Mouse (Mus musculus): ENCODE measurements at regions not wholly inside any gene's neighbourhood (a gene's known extent, or its start where the extent isn't known, plus 50 kb on each side); places are given as distances from the start of the nearest gene placed in this dataset.

GRCm38 (mm10) chr5:132648751-132649150 is 105.6 kb upstream of the Auts2 start:
- DNase-seq (ENCODE audit: low spot score): no peak
- no peak overlapping the region for H3K9ac ChIP-seq (ENCODE audit: low read length)
- ATAC-seq (ENCODE audit: insufficient number of reproducible peaks, low FRiP score, low TSS enrichment, low read depth): no peak
- H3K4me1 ChIP-seq (ENCODE audit: control insufficient read depth, insufficient read depth, low read length): no peaks in the 10 kb centered on the region
- WGBS: 61% methylated on average over 2 of the region's 2 CpGs
- no peaks in the 10 kb centered on the region for H3K9me3 ChIP-seq (ENCODE audit: control insufficient read depth, low read length)
- H3K36me3 ChIP-seq (ENCODE audit: control insufficient read depth, insufficient read depth, low read length): no peaks in the 10 kb centered on the region
- no peaks in the 10 kb centered on the region for H3K27me3 ChIP-seq (ENCODE audit: control insufficient read depth, insufficient read depth, low read length)
- H3K4me2 ChIP-seq (ENCODE audit: low read depth, severe bottlenecking): no peak overlapping the region
- no peak overlapping the region for H3K27ac ChIP-seq (replicated peaks; ENCODE audit: low read depth, low read length)
- H3K4me3 ChIP-seq (ENCODE audit: low read depth, low read length): no peak overlapping the region

- Histone ChIP-seq H3K36me3 (ENCODE audit: control insufficient read depth, insufficient read depth, low read length) (no peaks in the 10 kb centered on the region), H3K9ac (ENCODE audit: low read length) (no peak overlapping the region), H3K27me3 (ENCODE audit: control insufficient read depth, insufficient read depth, low read length) (no peaks in the 10 kb centered on the region), H3K4me2 (ENCODE audit: low read depth, severe bottlenecking) (no peak overlapping the region), H3K4me1 (ENCODE audit: control insufficient read depth, insufficient read depth, low read length) (no peaks in the 10 kb centered on the region), H3K9me3 (ENCODE audit: control insufficient read depth, low read length) (no peaks in the 10 kb centered on the region), H3K27ac (replicated peaks; ENCODE audit: low read depth, low read length) (no peak overlapping the region), H3K4me3 (ENCODE audit: low read depth, low read length) (no peak overlapping the region)
- 72% methylated on average over 5 of the region's 5 CpGs for WGBS
- no peak for DNase-seq (ENCODE audit: low spot score)
- ATAC-seq (ENCODE audit: insufficient number of reproducible peaks, low FRiP score, low TSS enrichment, low read depth): no peak
These were observed 101.6 kb upstream of the Auts2 start for GRCm38 (mm10) chr5:132644646-132645172.

- no peaks in the 10 kb centered on the region for H3K4me1 ChIP-seq (ENCODE audit: control insufficient read depth, insufficient read depth, low read length)
- H3K4me3 ChIP-seq (ENCODE audit: low read depth, low read length): no peak overlapping the region
- H3K9ac ChIP-seq (ENCODE audit: low read length): no peak overlapping the region
- H3K27ac ChIP-seq (replicated peaks; ENCODE audit: low read depth, low read length): no peak overlapping the region
- H3K9me3 ChIP-seq (ENCODE audit: control insufficient read depth, low read length): no peaks in the 10 kb centered on the region
- no peak overlapping the region for H3K4me2 ChIP-seq (ENCODE audit: low read depth, severe bottlenecking)
- no peaks in the 10 kb centered on the region for H3K27me3 ChIP-seq (ENCODE audit: control insufficient read depth, insufficient read depth, low read length)
- H3K36me3 ChIP-seq (ENCODE audit: control insufficient read depth, insufficient read depth, low read length): no peaks in the 10 kb centered on the region
- 64% methylated on average over 3 of the region's 3 CpGs for WGBS
- no peak for ATAC-seq (ENCODE audit: insufficient number of reproducible peaks, low FRiP score, low TSS enrichment, low read depth)
- DNase-seq (ENCODE audit: low spot score): no peak
These were observed 100.1 kb upstream of the Auts2 start for GRCm38 (mm10) chr5:132643270-132643669.

- no peak for ATAC-seq (ENCODE audit: insufficient number of reproducible peaks, low FRiP score, low TSS enrichment, low read depth)
- no peak overlapping the region for H3K27ac ChIP-seq (replicated peaks; ENCODE audit: low read depth, low read length)
- WGBS: 47% methylated on average over 5 of the region's 5 CpGs
These were observed 90.2 kb upstream of the Auts2 start for GRCm38 (mm10) chr5:132633198-132633884.

GRCm38 (mm10) chr5:132621751-132622150 is 78.6 kb upstream of the Auts2 start:
- Histone ChIP-seq H3K4me2 (ENCODE audit: low read depth, severe bottlenecking) (no peak overlapping the region), H3K4me3 (ENCODE audit: low read depth, low read length) (no peak overlapping the region), H3K27me3 (ENCODE audit: control insufficient read depth, insufficient read depth, low read length) (no peaks in the 10 kb centered on the region), H3K9me3 (ENCODE audit: control insufficient read depth, low read length) (no peaks in the 10 kb centered on the region), H3K36me3 (ENCODE audit: control insufficient read depth, insufficient read depth, low read length) (no peaks in the 10 kb centered on the region), H3K4me1 (ENCODE audit: control insufficient read depth, insufficient read depth, low read length) (no peaks in the 10 kb centered on the region), H3K9ac (ENCODE audit: low read length) (no peak overlapping the region), H3K27ac (replicated peaks; ENCODE audit: low read depth, low read length) (no peak overlapping the region)
- 29% methylated on average over 7 of the region's 7 CpGs for WGBS
- DNase-seq (ENCODE audit: low spot score) (no peak), ATAC-seq (ENCODE audit: insufficient number of reproducible peaks, low FRiP score, low TSS enrichment, low read depth) (no peak)

More at GRCm38 (mm10) chr5:132633198-132633884, 90.2 kb upstream of the Auts2 start:
- H3K4me1 ChIP-seq (ENCODE audit: control insufficient read depth, insufficient read depth, low read length): no peaks in the 10 kb centered on the region
- H3K9ac ChIP-seq (ENCODE audit: low read length): no peak overlapping the region
- H3K27me3 ChIP-seq (ENCODE audit: control insufficient read depth, insufficient read depth, low read length): no peaks in the 10 kb centered on the region
- H3K4me2 ChIP-seq (ENCODE audit: low read depth, severe bottlenecking): no peak overlapping the region
- no peak for DNase-seq (ENCODE audit: low spot score)
- no peaks in the 10 kb centered on the region for H3K36me3 ChIP-seq (ENCODE audit: control insufficient read depth, insufficient read depth, low read length)
- H3K4me3 ChIP-seq (ENCODE audit: low read depth, low read length): no peak overlapping the region
- no peaks in the 10 kb centered on the region; the same call in 1 of the 2 replicates for H3K9me3 ChIP-seq (ENCODE audit: control insufficient read depth, low read length)

- Histone ChIP-seq H3K4me3 (ENCODE audit: low read depth, low read length) (no peak overlapping the region), H3K36me3 (ENCODE audit: control insufficient read depth, insufficient read depth, low read length) (no peaks in the 10 kb centered on the region), H3K4me1 (ENCODE audit: control insufficient read depth, insufficient read depth, low read length) (no peaks in the 10 kb centered on the region), H3K4me2 (ENCODE audit: low read depth, severe bottlenecking) (no peak overlapping the region), H3K9ac (ENCODE audit: low read length) (no peak overlapping the region), H3K27ac (replicated peaks; ENCODE audit: low read depth, low read length) (no peak overlapping the region), H3K27me3 (ENCODE audit: control insufficient read depth, insufficient read depth, low read length) (no peaks in the 10 kb centered on the region), H3K9me3 (ENCODE audit: control insufficient read depth, low read length) (no peaks in the 10 kb centered on the region)
- 67% methylated on average over 3 of the region's 3 CpGs for WGBS
- ATAC-seq (ENCODE audit: insufficient number of reproducible peaks, low FRiP score, low TSS enrichment, low read depth) (no peak), DNase-seq (ENCODE audit: low spot score) (no peak)
These were observed 74.1 kb upstream of the Auts2 start for GRCm38 (mm10) chr5:132617241-132617640.

GRCm38 (mm10) chr5:132609251-132609650 is 66.1 kb upstream of the Auts2 start:
- Histone ChIP-seq H3K36me3 (ENCODE audit: control insufficient read depth, insufficient read depth, low read length) (no peaks in the 10 kb centered on the region), H3K4me2 (ENCODE audit: low read depth, severe bottlenecking) (no peak overlapping the region), H3K9me3 (ENCODE audit: control insufficient read depth, low read length) (no peaks in the 10 kb centered on the region), H3K27me3 (ENCODE audit: control insufficient read depth, insufficient read depth, low read length) (no peaks in the 10 kb centered on the region), H3K9ac (ENCODE audit: low read length) (no peak overlapping the region), H3K4me3 (ENCODE audit: low read depth, low read length) (no peak overlapping the region), H3K4me1 (ENCODE audit: control insufficient read depth, insufficient read depth, low read length) (no peaks in the 10 kb centered on the region), H3K27ac (replicated peaks; ENCODE audit: low read depth, low read length) (no peak overlapping the region)
- ATAC-seq (ENCODE audit: insufficient number of reproducible peaks, low FRiP score, low TSS enrichment, low read depth) (no peak), DNase-seq (ENCODE audit: low spot score) (no peak)
- 77% methylated on average over 4 of the region's 4 CpGs for WGBS

GRCm38 (mm10) chr5:132606216-132606615 is 63.1 kb upstream of the Auts2 start:
- Histone ChIP-seq H3K27ac (replicated peaks; ENCODE audit: low read depth, low read length) (no peak overlapping the region), H3K36me3 (ENCODE audit: control insufficient read depth, insufficient read depth, low read length) (no peaks in the 10 kb centered on the region), H3K9me3 (ENCODE audit: control insufficient read depth, low read length) (no peaks in the 10 kb centered on the region), H3K4me3 (ENCODE audit: low read depth, low read length) (no peak overlapping the region), H3K27me3 (ENCODE audit: control insufficient read depth, insufficient read depth, low read length) (no peaks in the 10 kb centered on the region), H3K9ac (ENCODE audit: low read length) (no peak overlapping the region), H3K4me1 (ENCODE audit: control insufficient read depth, insufficient read depth, low read length) (no peaks in the 10 kb centered on the region), H3K4me2 (ENCODE audit: low read depth, severe bottlenecking) (no peak overlapping the region)
- DNase-seq (ENCODE audit: low spot score) (no peak), ATAC-seq (ENCODE audit: insufficient number of reproducible peaks, low FRiP score, low TSS enrichment, low read depth) (no peak)
- WGBS: 77% methylated on average over 6 of the region's 6 CpGs

GRCm38 (mm10) chr5:132594796-132595195 is 51.7 kb upstream of the Auts2 start:
- no peak for ATAC-seq (ENCODE audit: insufficient number of reproducible peaks, low FRiP score, low TSS enrichment, low read depth)
- DNase-seq (ENCODE audit: low spot score): peak; percentile 49
- H3K4me2 ChIP-seq (ENCODE audit: low read depth, severe bottlenecking): no peak overlapping the region
- no peaks in the 10 kb centered on the region for H3K36me3 ChIP-seq (ENCODE audit: control insufficient read depth, insufficient read depth, low read length)
- H3K9me3 ChIP-seq (ENCODE audit: control insufficient read depth, low read length): no peaks in the 10 kb centered on the region
- 63% methylated on average over 6 of the region's 6 CpGs for WGBS
- H3K27ac ChIP-seq (replicated peaks; ENCODE audit: low read depth, low read length): no peak overlapping the region
- no peak overlapping the region for H3K9ac ChIP-seq (ENCODE audit: low read length)
- 0 out of 2 replicates have a peak, but pooled peaks cover 6% of the 10 kb centered on the region for H3K4me1 ChIP-seq (ENCODE audit: control insufficient read depth, insufficient read depth, low read length)
- H3K27me3 ChIP-seq (ENCODE audit: control insufficient read depth, insufficient read depth, low read length): no peaks in the 10 kb centered on the region
- no peak overlapping the region for H3K4me3 ChIP-seq (ENCODE audit: low read depth, low read length)
